ENCODE assay signal across 8 mouse cellular contexts in genomic region chr3:9189366-9190287, GRCm38 (mm10).
DNase-seq lines count a peak whose midpoint lies in the region; ATAC-seq and TF ChIP-seq lines count a peak whose summit lies in the region.

No protein-coding gene starts in this region.

- 83% methylated on average over 15 of the region's 15 CpGs for WGBS in forebrain, embryonic 13.5 days
- WGBS in forebrain, embryonic 12.5 days = 90% methylated on average over 15 of the region's 15 CpGs
- 81% methylated on average over 15 of the region's 15 CpGs for WGBS in midbrain, postnatal 0 days
- 90% methylated on average over 15 of the region's 15 CpGs for WGBS in midbrain, embryonic 13.5 days

- TF ChIP-seq CTCF in midbrain, postnatal 0 days (IDR thresholded peaks at IDR 0.05) = no peak

- peaks cover 7% of the 10 kb centered on the region for H3K4me1 ChIP-seq in forebrain, embryonic 13.5 days
- H3K4me1 ChIP-seq in forebrain, embryonic 12.5 days = no peaks in the 10 kb centered on the region
- no peaks in the 10 kb centered on the region for H3K4me1 ChIP-seq in midbrain, postnatal 0 days (ENCODE audit: insufficient read depth, low read length)
- H3K4me1 ChIP-seq in midbrain, embryonic 13.5 days (replicated peaks) = no peaks in the 10 kb centered on the region

- ATAC-seq in forebrain, embryonic 13.5 days = peak; percentile 75
- ATAC-seq in forebrain, embryonic 12.5 days (ENCODE audit: low FRiP score) = no peak
- no peak; the same call in 1 of the 2 replicates for ATAC-seq in midbrain, postnatal 0 days (ENCODE audit: low FRiP score)
- ATAC-seq in midbrain, embryonic 13.5 days = no peak

- H3K27ac ChIP-seq in forebrain, embryonic 13.5 days = no peak overlapping the region
- no peak overlapping the region for H3K27ac ChIP-seq in forebrain, embryonic 12.5 days
- H3K27ac ChIP-seq in midbrain, postnatal 0 days (ENCODE audit: low read depth, low read length) = no peak overlapping the region
- no peak overlapping the region for H3K27ac ChIP-seq in midbrain, embryonic 13.5 days

- no peaks in the 10 kb centered on the region for H3K27me3 ChIP-seq in forebrain, embryonic 13.5 days
- H3K27me3 ChIP-seq in forebrain, embryonic 12.5 days = no peaks in the 10 kb centered on the region
- no peaks in the 10 kb centered on the region for H3K27me3 ChIP-seq in midbrain, postnatal 0 days (ENCODE audit: insufficient read depth, low read length)
- no peaks in the 10 kb centered on the region for H3K27me3 ChIP-seq in midbrain, embryonic 13.5 days

- H3K4me3 ChIP-seq in forebrain, embryonic 13.5 days = no peak overlapping the region
- H3K4me3 ChIP-seq in forebrain, embryonic 12.5 days (replicated peaks) = no peak overlapping the region
- no peak overlapping the region for H3K4me3 ChIP-seq in midbrain, postnatal 0 days (ENCODE audit: low read depth, low read length)
- no peak overlapping the region for H3K4me3 ChIP-seq in midbrain, embryonic 13.5 days (replicated peaks)

- DNase-seq in midbrain, postnatal 0 days (ENCODE audit: low spot score) = peak; percentile 73
- peak; percentile 10 to 35 for DNase-seq in kidney, postnatal 36 days
- DNase-seq in lung, postnatal 4 days = peak; percentile 72 to 85
- DNase-seq in spleen, adult 18-20 months = no peak
- DNase-seq in urinary bladder, postnatal 10 days (ENCODE audit: low spot score) = no peak

- no peak overlapping the region for H3K4me2 ChIP-seq in forebrain, embryonic 13.5 days
- no peak overlapping the region for H3K4me2 ChIP-seq in forebrain, embryonic 12.5 days
- no peak overlapping the region for H3K4me2 ChIP-seq in midbrain, postnatal 0 days (ENCODE audit: low read depth, low read length, poor library complexity, severe bottlenecking)
- no peak overlapping the region for H3K4me2 ChIP-seq in midbrain, embryonic 13.5 days (replicated peaks)

- H3K9ac ChIP-seq in forebrain, embryonic 13.5 days = no peak overlapping the region
- H3K9ac ChIP-seq in forebrain, embryonic 12.5 days = no peak overlapping the region
- H3K9ac ChIP-seq in midbrain, postnatal 0 days (replicated peaks; ENCODE audit: low read length, poor library complexity, severe bottlenecking) = no peak overlapping the region
- no peak overlapping the region for H3K9ac ChIP-seq in midbrain, embryonic 13.5 days (replicated peaks)

- no peaks in the 10 kb centered on the region for H3K9me3 ChIP-seq in forebrain, embryonic 13.5 days (replicated peaks)
- H3K9me3 ChIP-seq in forebrain, embryonic 12.5 days = no peaks in the 10 kb centered on the region
- no peaks in the 10 kb centered on the region for H3K9me3 ChIP-seq in midbrain, postnatal 0 days (ENCODE audit: low read length)
- H3K9me3 ChIP-seq in midbrain, embryonic 13.5 days = no peaks in the 10 kb centered on the region

- H3K36me3 ChIP-seq in forebrain, embryonic 13.5 days (ENCODE audit: poor library complexity, severe bottlenecking) = no peaks in the 10 kb centered on the region
- H3K36me3 ChIP-seq in forebrain, embryonic 12.5 days (replicated peaks) = no peaks in the 10 kb centered on the region
- H3K36me3 ChIP-seq in midbrain, postnatal 0 days (ENCODE audit: insufficient read depth, low read length) = no peaks in the 10 kb centered on the region
- no peaks in the 10 kb centered on the region for H3K36me3 ChIP-seq in midbrain, embryonic 13.5 days

Comparison
In these comparisons a context has a peak if more than half of its experiments do, and no peak if none do; other contexts are left out.
1. DNase-seq: peak in midbrain, postnatal 0 days (single experiment), kidney, postnatal 36 days (2 of 2) and lung, postnatal 4 days (2 of 2); none in spleen, adult 18-20 months (0 of 2) and urinary bladder, postnatal 10 days (single experiment).